Mouse (Mus musculus) left cerebral cortex, adult 9 months (tissue): ENCODE results near the gene Luc7l3.

Experiments used
- DNase-seq, 2 experiments: peaks; one replicate each; pipeline ENCODE4 v3.0.0; 2022; ENCODE audit warnings: low spot score in 2 of 2

Luc7l3 gene

GRCm38 (mm10) chr11:94338347-94338746 is 16.6 kb upstream of the Luc7l3 start:
- DNase-seq: no peak

GRCm38 (mm10) chr11:94336551-94336950 is 14.8 kb upstream of the Luc7l3 start:
- DNase-seq: no peak

GRCm38 (mm10) chr11:94334386-94334968 is 12.7 kb upstream of the Luc7l3 start:
- DNase-seq: no peak

- no peak for DNase-seq
These were observed 10.9 kb upstream of the Luc7l3 start for GRCm38 (mm10) chr11:94332726-94333125.

- DNase-seq: no peak
These were observed 8.4 kb upstream of the Luc7l3 start for GRCm38 (mm10) chr11:94330211-94330610.

GRCm38 (mm10) chr11:94329270-94329891 is 7.6 kb upstream of the Luc7l3 start:
- peak in 1 of 2 experiments; percentile 76 for DNase-seq

- DNase-seq: peak in 1 of 2 experiments; percentile 35
These were observed 6.8 kb upstream of the Luc7l3 start for GRCm38 (mm10) chr11:94328644-94329025.

GRCm38 (mm10) chr11:94327693-94328643 is 6.2 kb upstream of the Luc7l3 start, which contains the start of gene Ankrd40:
Gene Ankrd40 (plus strand): TSS chr11:94328001.
- peak; percentile 96 to 99 for DNase-seq

- peak in 1 of 2 experiments; percentile 38 for DNase-seq
These were observed 5.2 kb upstream of the Luc7l3 start for GRCm38 (mm10) chr11:94326961-94327411.

- DNase-seq: no peak
These were observed 2.8 kb upstream of the Luc7l3 start for GRCm38 (mm10) chr11:94324618-94325017.

GRCm38 (mm10) chr11:94323271-94323925 is 1.6 kb upstream of the Luc7l3 start:
- DNase-seq: no peak

GRCm38 (mm10) chr11:94322636-94323035 is 848 bp upstream of the Luc7l3 start:
- DNase-seq: no peak

GRCm38 (mm10) chr11:94320969-94321930 is 538 bp downstream of the Luc7l3 start:
- peak in 1 of 2 experiments; percentile 43 for DNase-seq

GRCm38 (mm10) chr11:94318056-94318455 is 3.7 kb downstream of the Luc7l3 start:
- no peak for DNase-seq

GRCm38 (mm10) chr11:94317515-94317914 is 4.3 kb downstream of the Luc7l3 start:
- DNase-seq: no peak

GRCm38 (mm10) chr11:94317014-94317413 is 4.8 kb downstream of the Luc7l3 start:
- no peak for DNase-seq

GRCm38 (mm10) chr11:94316528-94316927 is 5.3 kb downstream of the Luc7l3 start:
- no peak for DNase-seq

- no peak for DNase-seq
These were observed 6.5 kb downstream of the Luc7l3 start for GRCm38 (mm10) chr11:94315308-94315707.

GRCm38 (mm10) chr11:94314098-94314652 is 7.6 kb downstream of the Luc7l3 start:
- no peak for DNase-seq

GRCm38 (mm10) chr11:94312733-94313132 is 9.1 kb downstream of the Luc7l3 start:
- no peak for DNase-seq
